Mouse (Mus musculus) effector memory CD4-positive, alpha-beta T cell, adult 5 months (primary cell): Measurements from ENCODE around the gene Aatf. TPM values are rescaled to one million over a fixed set of nuclear protein-coding genes. Genes with fewer than 3 reads are reported as not detected.

Experiments
- polyA plus RNA-seq: library from polyadenylated mRNA; unstranded; fragments of 100-300 nt; shearing (Covaris generic); gene quantifications from one replicate; pipeline ENCODE4 v1.2.1, GENCODE M21; 2017

The Aatf gene
- 48.8 TPM for polyA plus RNA-seq

GRCm38 (mm10) chr11:84513171-84514116, at the start of gene Aatf:
TSS of gene Aatf (minus strand) at chr11:84513522.

GRCm38 (mm10) chr11:84525421-84526274, 12.3 kb upstream of the Aatf start, which contains the start of gene Lhx1:
TSS of gene Lhx1 (minus strand) at chr11:84525535.

Other genes with a start within 250 kb of the Aatf start
- not detected for gene Lhx1, start 12.0 kb upstream of the Aatf start, polyA plus RNA-seq